In the genomic region with DNA sequence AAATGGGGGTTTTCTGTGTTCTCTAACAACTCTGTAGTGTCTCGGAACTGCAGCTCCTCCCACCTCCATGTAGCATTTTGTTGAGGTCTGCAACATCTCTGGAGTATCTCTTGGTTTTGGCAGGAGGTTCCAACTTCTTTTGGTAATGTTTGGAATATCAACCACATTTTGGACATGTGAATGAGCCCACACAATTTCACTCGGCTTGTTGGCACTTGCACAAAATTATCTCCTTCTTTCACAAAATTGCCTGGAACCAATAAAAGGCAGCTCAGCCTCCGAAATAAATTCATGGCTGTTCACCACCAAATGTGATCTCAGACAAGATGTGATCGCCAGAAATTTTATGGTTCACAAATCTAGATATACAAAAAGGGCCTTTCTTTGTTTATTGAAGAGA, we compare ENCODE assay signal across 20 mouse cellular contexts.
"Had no signal": no experiment of that assay in that cellular context is flagged by ENCODE, and none has a peak within 500 bp of the region (broad histone marks: within the 10 kb centered on the region; RNA-seq: fewer than 3 reads in every experiment).

No protein-coding gene starts in this region.

- H3K27me3 ChIP-seq: lung, embryonic 15.5 days; midbrain, embryonic 12.5 days; neural tube, embryonic 13.5 days; neural tube, embryonic 15.5 days had no signal

- H3K4me2 ChIP-seq: lung, embryonic 15.5 days; midbrain, embryonic 12.5 days; neural tube, embryonic 13.5 days; neural tube, embryonic 15.5 days had no signal

- H3K36me3 ChIP-seq: lung, embryonic 15.5 days; midbrain, embryonic 10.5 days; midbrain, embryonic 12.5 days; neural tube, embryonic 15.5 days had no signal

- H3K9ac ChIP-seq: lung, embryonic 15.5 days; midbrain, embryonic 12.5 days; neural tube, embryonic 13.5 days; neural tube, embryonic 15.5 days had no signal

- DNase-seq: lung, adult 18-20 months; lung, postnatal 14 days; lung, postnatal 36 days; midbrain, embryonic 14.5 days; retina, postnatal 1 day; right cerebral cortex, adult 18-20 months; right cerebral cortex, postnatal 25 days; right cerebral cortex, postnatal 4 days; spleen, adult 18-20 months; thymus, adult 18-20 months; thymus, postnatal 14 days; thymus, postnatal 36 days had no signal

- H3K27ac ChIP-seq: lung, embryonic 15.5 days; midbrain, embryonic 10.5 days; midbrain, embryonic 12.5 days; neural tube, embryonic 13.5 days; neural tube, embryonic 15.5 days had no signal

- H3K9me3 ChIP-seq: lung, embryonic 15.5 days; midbrain, embryonic 10.5 days; midbrain, embryonic 12.5 days; neural tube, embryonic 13.5 days; neural tube, embryonic 15.5 days had no signal

- H3K4me3 ChIP-seq: lung, embryonic 15.5 days; midbrain, embryonic 10.5 days; midbrain, embryonic 12.5 days; myocyte; neural tube, embryonic 13.5 days; neural tube, embryonic 15.5 days had no signal

- H3K4me1 ChIP-seq: lung, embryonic 15.5 days; midbrain, embryonic 10.5 days; midbrain, embryonic 12.5 days; neural tube, embryonic 13.5 days; neural tube, embryonic 15.5 days had no signal

- ATAC-seq: lung, postnatal 0 days; midbrain, embryonic 16.5 days had no signal
